Mouse (Mus musculus): ENCODE measurements around the gene Klb.
A peak's percentile ranks its signal among the peaks of the same experiment; 100 is the strongest.
"Not testable (repeated sequence)": the region's sequence is repeated elsewhere in the genome, so short reads cannot be mapped to it uniquely, and the experiment has no call there.

Klb gene

GRCm38 (mm10) chr5:65348168-65348567, at the start of gene Klb:
Klb (plus strand) TSS chr5:65348314.
- DNase-seq = no peak

- not testable (repeated sequence) for DNase-seq
Measured at GRCm38 (mm10) chr5:65299623-65300022, 48.5 kb upstream of the Klb start.

GRCm38 (mm10) chr5:65300121-65300520, 48.0 kb upstream of the Klb start:
- DNase-seq = no peak

GRCm38 (mm10) chr5:65305516-65305915, 42.6 kb upstream of the Klb start:
- DNase-seq = no peak

GRCm38 (mm10) chr5:65308208-65308607, 39.9 kb upstream of the Klb start:
- no peak for DNase-seq

GRCm38 (mm10) chr5:65308866-65309265, 39.2 kb upstream of the Klb start:
- no peak for DNase-seq

- no peak for DNase-seq
Measured at GRCm38 (mm10) chr5:65319176-65319575, 28.9 kb upstream of the Klb start.

- no peak for DNase-seq
Measured at GRCm38 (mm10) chr5:65322165-65322564, 25.9 kb upstream of the Klb start.

- DNase-seq = peak; percentile 51
Measured at GRCm38 (mm10) chr5:65324271-65324670, 23.8 kb upstream of the Klb start.

GRCm38 (mm10) chr5:65324758-65325355, 23.3 kb upstream of the Klb start:
- no peak for DNase-seq

GRCm38 (mm10) chr5:65326212-65326611, 21.9 kb upstream of the Klb start:
- no peak for DNase-seq

GRCm38 (mm10) chr5:65329971-65330370, 18.1 kb upstream of the Klb start:
- no peak for DNase-seq

GRCm38 (mm10) chr5:65334788-65335187, 13.3 kb upstream of the Klb start:
- no peak for DNase-seq

- DNase-seq = peak; percentile 82
Measured at GRCm38 (mm10) chr5:65335298-65336074, 12.6 kb upstream of the Klb start, which contains the start of gene Rfc1. Rfc1 (minus strand) TSS chr5:65335670.

GRCm38 (mm10) chr5:65336075-65336355, 12.1 kb upstream of the Klb start:
- no peak for DNase-seq

GRCm38 (mm10) chr5:65338394-65338793, 9.7 kb upstream of the Klb start:
- DNase-seq = no peak

- DNase-seq = no peak
Measured at GRCm38 (mm10) chr5:65340167-65340566, 7.9 kb upstream of the Klb start.

- DNase-seq = no peak
Measured at GRCm38 (mm10) chr5:65350508-65350907, 2.4 kb downstream of the Klb start.

- DNase-seq = no peak
Measured at GRCm38 (mm10) chr5:65354097-65354496, 6.0 kb downstream of the Klb start.

GRCm38 (mm10) chr5:65354985-65355384, 6.9 kb downstream of the Klb start:
- no peak for DNase-seq

- no peak for DNase-seq
Measured at GRCm38 (mm10) chr5:65356851-65357250, 8.7 kb downstream of the Klb start.

GRCm38 (mm10) chr5:65357771-65358170, 9.7 kb downstream of the Klb start:
- DNase-seq = no peak

- no peak for DNase-seq
Measured at GRCm38 (mm10) chr5:65367837-65368236, 19.7 kb downstream of the Klb start.

- no peak for DNase-seq
Measured at GRCm38 (mm10) chr5:65371551-65371950, 23.4 kb downstream of the Klb start.

- DNase-seq = no peak
Measured at GRCm38 (mm10) chr5:65374746-65375145, 26.6 kb downstream of the Klb start.
